Mouse (Mus musculus) stomach, embryonic 14.5 days (tissue): ENCODE results near the gene Lemd2. TPM values are rescaled to one million over a fixed set of nuclear protein-coding genes. Genes with fewer than 3 reads are reported as not detected.
A peak's percentile ranks its signal among the peaks of the same experiment; 100 is the strongest.

Experiments used
- ATAC-seq: fragments of 200-750 bp; cut with Nextera tagmentation; 2 replicates; pipeline ENCODE4 v1.8.0; 2017; ENCODE audit warnings: low read depth, moderate TSS enrichment; ENCODE audit not compliant: insufficient number of reproducible peaks, insufficient read depth, low FRiP score
- H3K27ac ChIP-seq: fragments of 300-500 bp; sonication (generic); 2 replicates; pipeline ENCODE4 v1.5.1; 2014; ENCODE audit warnings: mild to moderate bottlenecking, low read length, moderate library complexity, mixed read lengths
- H3K27me3 ChIP-seq: fragments of 300-500 bp; sonication (generic); 2 replicates; pipeline ENCODE4 v1.6.1; 2014; ENCODE audit warnings: low read length, control low read depth, mixed read lengths; ENCODE audit not compliant: control insufficient read depth, insufficient read depth
- H3K36me3 ChIP-seq: fragments of 300-500 bp; sonication (generic); 2 replicates; pipeline ENCODE4 v1.6.1; 2014; ENCODE audit warnings: mild to moderate bottlenecking, control low read depth, low read length, moderate library complexity, mixed read lengths; ENCODE audit not compliant: control insufficient read depth, insufficient read depth
- H3K4me1 ChIP-seq: fragments of 300-500 bp; sonication (generic); 2 replicates; pipeline ENCODE4 v1.6.1; 2014; ENCODE audit warnings: low read length, control low read depth, mixed read lengths; ENCODE audit not compliant: control insufficient read depth, insufficient read depth
- H3K4me2 ChIP-seq: fragments of 300-500 bp; sonication (generic); replicated peaks from 2 replicates; pipeline ENCODE4 v1.6.1; 2014; ENCODE audit warnings: low read depth, low read length, control low read depth
- H3K4me3 ChIP-seq: fragments of 300-500 bp; sonication (generic); 2 replicates; pipeline ENCODE4 v1.5.1; 2014; ENCODE audit warnings: low read depth, low read length, control low read depth
- H3K9ac ChIP-seq: fragments of 300-500 bp; sonication (generic); replicated peaks from 2 replicates; pipeline ENCODE4 v1.6.1; 2014; ENCODE audit warnings: low read depth, mild to moderate bottlenecking, control low read depth, low read length, moderate library complexity, mixed read lengths
- H3K9me3 ChIP-seq: fragments of 300-500 bp; sonication (generic); 2 replicates; pipeline ENCODE4 v1.6.1; 2016; ENCODE audit warnings: low read depth, low read length, control low read depth; ENCODE audit not compliant: control insufficient read depth
- WGBS: fragments of 180-500 bp; shearing (Covaris S2); extraction: QIAGEN DNeasy Blood & Tissue Kit; methylation state at CpG from one replicate; pipeline ENCODE4 v1.1.7; 2014; 5-methylcytosine and 5-hydroxymethylcytosine counted together
- polyA plus RNA-seq: library from polyadenylated mRNA; unstranded; fragments of >200 nt; fragmentation: Nextera tagmentation; extraction: Ambion mirVana; gene quantifications from 2 replicates; pipeline ENCODE4 v1.2.1, GENCODE M21; 2014

Gene Lemd2
- polyA plus RNA-seq = 11.3 and 11.6 TPM in 2 replicates

- Histone ChIP-seq H3K4me3 (peak within 1 kb of the TSS; percentile 85), H3K27ac (peak within 1 kb of the TSS; percentile 96), H3K36me3 (peaks cover 23% of the 10 kb centered on the region), H3K9ac (peak within 1 kb of the TSS; percentile 95), H3K9me3 (no peaks in the 10 kb centered on the region), H3K4me1 (peaks cover 15% of the 10 kb centered on the region; the same call in 1 of the 2 replicates), H3K27me3 (no peaks in the 10 kb centered on the region), H3K4me2 (peak within 1 kb of the TSS; percentile 89)
- WGBS = 3% methylated on average over 92 of the region's 97 CpGs
- ATAC-seq = peak; percentile 92
Measured at GRCm38 (mm10) chr17:27204075-27204909, at the start of gene Lemd2. Lemd2 (minus strand) TSS chr17:27204469.

GRCm38 (mm10) chr17:27251150-27251549 is 46.9 kb upstream of the Lemd2 start:
- Histone ChIP-seq H3K4me1 (no peaks in the 10 kb centered on the region), H3K27me3 (no peaks in the 10 kb centered on the region), H3K4me2 (no peak overlapping the region), H3K9me3 (no peaks in the 10 kb centered on the region), H3K27ac (no peak overlapping the region), H3K9ac (no peak overlapping the region), H3K36me3 (no peaks in the 10 kb centered on the region), H3K4me3 (no peak overlapping the region)
- 68% methylated on average over 6 of the region's 6 CpGs for WGBS
- ATAC-seq = no peak

GRCm38 (mm10) chr17:27250461-27250860 is 46.2 kb upstream of the Lemd2 start:
- H3K4me1 ChIP-seq = no peaks in the 10 kb centered on the region
- 24% methylated on average over 4 of the region's 4 CpGs for WGBS
- H3K9ac ChIP-seq = no peak overlapping the region
- ATAC-seq = no peak
- H3K9me3 ChIP-seq = no peaks in the 10 kb centered on the region
- no peak overlapping the region for H3K4me3 ChIP-seq
- no peak overlapping the region for H3K27ac ChIP-seq
- no peak overlapping the region for H3K4me2 ChIP-seq
- H3K27me3 ChIP-seq = no peaks in the 10 kb centered on the region
- H3K36me3 ChIP-seq = no peaks in the 10 kb centered on the region

GRCm38 (mm10) chr17:27249073-27249472 is 44.8 kb upstream of the Lemd2 start:
- Histone ChIP-seq H3K27me3 (no peaks in the 10 kb centered on the region), H3K9ac (no peak overlapping the region), H3K36me3 (no peaks in the 10 kb centered on the region), H3K4me1 (no peaks in the 10 kb centered on the region), H3K4me2 (no peak overlapping the region), H3K4me3 (no peak overlapping the region), H3K9me3 (no peaks in the 10 kb centered on the region), H3K27ac (no peak overlapping the region)
- 81% methylated on average over 3 of the region's 3 CpGs for WGBS
- no peak for ATAC-seq

GRCm38 (mm10) chr17:27247680-27248386 is 43.6 kb upstream of the Lemd2 start:
- Histone ChIP-seq H3K9me3 (no peaks in the 10 kb centered on the region), H3K4me2 (no peak overlapping the region), H3K27me3 (no peaks in the 10 kb centered on the region), H3K27ac (no peak overlapping the region), H3K36me3 (no peaks in the 10 kb centered on the region), H3K9ac (no peak overlapping the region), H3K4me3 (no peak overlapping the region), H3K4me1 (no peaks in the 10 kb centered on the region)
- ATAC-seq = no peak
- 84% methylated on average over 6 of the region's 6 CpGs for WGBS

- 46% methylated on average over 10 of the region's 10 CpGs for WGBS
- Histone ChIP-seq H3K4me2 (no peak overlapping the region), H3K27ac (no peak overlapping the region), H3K27me3 (no peaks in the 10 kb centered on the region), H3K4me3 (no peak overlapping the region), H3K9ac (no peak overlapping the region), H3K9me3 (no peaks in the 10 kb centered on the region), H3K36me3 (no peaks in the 10 kb centered on the region), H3K4me1 (peaks cover 9% of the 10 kb centered on the region)
- no peak for ATAC-seq
Measured at GRCm38 (mm10) chr17:27245851-27246381, 41.6 kb upstream of the Lemd2 start.

GRCm38 (mm10) chr17:27244912-27245311 is 40.6 kb upstream of the Lemd2 start:
- WGBS = 64% methylated on average over 4 of the region's 4 CpGs
- Histone ChIP-seq H3K4me2 (no peak overlapping the region), H3K9me3 (no peaks in the 10 kb centered on the region), H3K27ac (no peak overlapping the region), H3K4me3 (no peak overlapping the region), H3K27me3 (no peaks in the 10 kb centered on the region), H3K36me3 (no peaks in the 10 kb centered on the region), H3K4me1 (peaks cover 16% of the 10 kb centered on the region), H3K9ac (no peak overlapping the region)
- no peak for ATAC-seq
